Mouse (Mus musculus): ENCODE results near the gene Abcb1b.

GRCm38 (mm10) chr5:8840887-8841286, 42.9 kb downstream of the Abcb1b start:
- peak; percentile 36; the same call in 1 of the 2 replicates for TF ChIP-seq CTCF (IDR thresholded peaks at IDR 0.05; ENCODE audit: borderline replicate concordance, insufficient read depth, low read length)
- no peak for TF ChIP-seq POLR2A (IDR thresholded peaks at IDR 0.05; ENCODE audit: low read depth, low read length)
